Mouse (Mus musculus) lung, embryonic 14.5 days (tissue): ENCODE results near the gene Ggt6. TPM values are rescaled to one million over a fixed set of nuclear protein-coding genes. Genes with fewer than 3 reads are reported as not detected.
A peak's percentile ranks its signal among the peaks of the same experiment; 100 is the strongest.
"Not testable (repeated sequence)": the region's sequence is repeated elsewhere in the genome, so short reads cannot be mapped to it uniquely, and the experiment has no call there.

Experiments
- ATAC-seq: fragments of 200-750 bp; cut with Nextera tagmentation; 2 replicates; pipeline ENCODE4 v1.8.0; 2017; ENCODE audit warnings: mild to moderate bottlenecking, moderate TSS enrichment, moderate library complexity; ENCODE audit not compliant: insufficient read depth
- DNase-seq: peaks from one replicate; pipeline ENCODE4 v3.0.0-alpha.2; 2015
- H3K27ac ChIP-seq: fragments of 300-500 bp; sonication (generic); 2 replicates; pipeline ENCODE4 v1.5.1; 2014; ENCODE audit warnings: low read depth, mild to moderate bottlenecking, moderate library complexity
- H3K27me3 ChIP-seq: fragments of 300-500 bp; sonication (generic); 2 replicates; pipeline ENCODE4 v1.6.1; 2014; ENCODE audit warnings: low read length, control low read depth; ENCODE audit not compliant: insufficient read depth
- H3K36me3 ChIP-seq: fragments of 300-500 bp; sonication (generic); 2 replicates; pipeline ENCODE4 v1.6.1; 2014; ENCODE audit warnings: control low read depth; ENCODE audit not compliant: insufficient read depth
- H3K4me1 ChIP-seq: fragments of 300-500 bp; sonication (generic); 2 replicates; pipeline ENCODE4 v1.6.1; 2014; ENCODE audit warnings: antibody characterized with exemption, control low read depth; ENCODE audit not compliant: insufficient read depth
- H3K4me2 ChIP-seq: fragments of 300-500 bp; sonication (generic); 2 replicates; pipeline ENCODE4 v1.6.1; 2014; ENCODE audit warnings: mild to moderate bottlenecking
- H3K4me3 ChIP-seq: fragments of 300-500 bp; sonication (generic); 2 replicates; pipeline ENCODE4 v1.5.1; 2014; ENCODE audit warnings: low read depth, low read length
- H3K9ac ChIP-seq: fragments of 300-500 bp; sonication (generic); 2 replicates; pipeline ENCODE4 v1.6.1; 2014
- H3K9me3 ChIP-seq: fragments of 300-500 bp; sonication (generic); 2 replicates; pipeline ENCODE4 v1.6.1; 2016; ENCODE audit warnings: low read depth, low read length, control low read depth
- CTCF ChIP-seq: IDR thresholded peaks from 2 replicates; pipeline ENCODE4 v1.5.1; 2016; ENCODE audit warnings: antibody characterized with exemption, low read depth
- WGBS: fragments of 180-500 bp; shearing (Covaris S2); extraction: QIAGEN DNeasy Blood & Tissue Kit; methylation state at CpG from one replicate; pipeline ENCODE4 v1.1.7; 2014; 5-methylcytosine and 5-hydroxymethylcytosine counted together
- polyA plus RNA-seq: library from polyadenylated mRNA; unstranded; fragments of >200 nt; fragmentation: Nextera tagmentation; extraction: Ambion mirVana; gene quantifications from 2 replicates; pipeline ENCODE4 v1.2.1, GENCODE M21; 2014

Ggt6 gene
- polyA plus RNA-seq, 1 experiment from 2014 or later = not detected

DNA sequence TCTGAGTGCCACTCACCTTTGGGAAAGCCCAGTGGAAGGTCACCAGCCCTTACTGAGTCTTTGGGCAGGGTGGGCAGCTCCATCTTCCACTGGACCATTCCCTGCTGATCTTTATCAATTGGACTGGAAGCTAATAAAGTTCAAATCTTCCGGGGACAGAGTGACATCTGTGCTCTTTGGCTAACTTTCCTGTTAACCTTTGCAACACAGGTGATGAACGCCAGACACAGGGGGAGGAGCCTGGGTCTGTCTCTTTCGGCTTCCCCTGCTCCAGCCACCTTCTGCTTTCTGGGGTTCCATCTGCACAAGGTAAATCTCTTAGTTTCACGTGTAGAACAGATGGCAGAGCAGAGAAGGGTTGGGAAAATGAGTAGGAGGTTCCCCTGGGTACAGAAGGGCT lies 3.1 kb downstream of the Ggt6 start:
- Histone ChIP-seq H3K4me3 (no peak overlapping the region), H3K36me3 (peaks cover 13% of the 10 kb centered on the region), H3K4me1 (peaks cover 14% of the 10 kb centered on the region), H3K4me2 (no peak overlapping the region), H3K9ac (no peak overlapping the region), H3K27ac (no peak overlapping the region), H3K9me3 (no peaks in the 10 kb centered on the region), H3K27me3 (no peaks in the 10 kb centered on the region)
- no peak for ATAC-seq
- no peak for DNase-seq
- TF ChIP-seq CTCF = no peak
- 66% methylated on average over 4 of the region's 4 CpGs for WGBS

DNA sequence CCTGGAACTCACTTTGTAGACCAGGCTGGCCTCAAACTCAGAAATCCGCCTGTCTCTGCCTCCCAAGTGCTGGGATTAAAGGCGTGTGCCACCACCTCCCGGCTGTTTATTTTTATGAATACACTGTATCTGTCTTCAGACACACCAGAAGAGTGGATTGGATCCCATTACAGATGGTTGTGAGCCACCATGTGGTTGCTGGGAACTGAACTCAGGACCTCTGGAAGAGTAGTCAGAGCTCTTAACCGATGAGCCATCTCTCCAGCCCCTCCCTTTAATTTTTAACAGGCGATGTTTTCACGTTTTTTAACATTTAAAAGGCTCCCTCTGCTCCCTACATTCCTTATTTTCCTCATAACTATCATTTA lies 5.3 kb downstream of the Ggt6 start:
- Histone ChIP-seq H3K9ac (peak overlapping the region; percentile 89), H3K4me2 (peak overlapping the region; percentile 96), H3K36me3 (peaks cover 35% of the 10 kb centered on the region), H3K4me3 (peak overlapping the region; percentile 92), H3K27ac (peak overlapping the region; percentile 92)
- not testable (repeated sequence) for H3K9me3 ChIP-seq, DNase-seq, H3K4me1 ChIP-seq, H3K27me3 ChIP-seq
- ATAC-seq = 0 out of 2 replicates have a peak, but pooled peaks have one; percentile 40
- 40% methylated on average over 6 of the region's 6 CpGs for WGBS

DNA sequence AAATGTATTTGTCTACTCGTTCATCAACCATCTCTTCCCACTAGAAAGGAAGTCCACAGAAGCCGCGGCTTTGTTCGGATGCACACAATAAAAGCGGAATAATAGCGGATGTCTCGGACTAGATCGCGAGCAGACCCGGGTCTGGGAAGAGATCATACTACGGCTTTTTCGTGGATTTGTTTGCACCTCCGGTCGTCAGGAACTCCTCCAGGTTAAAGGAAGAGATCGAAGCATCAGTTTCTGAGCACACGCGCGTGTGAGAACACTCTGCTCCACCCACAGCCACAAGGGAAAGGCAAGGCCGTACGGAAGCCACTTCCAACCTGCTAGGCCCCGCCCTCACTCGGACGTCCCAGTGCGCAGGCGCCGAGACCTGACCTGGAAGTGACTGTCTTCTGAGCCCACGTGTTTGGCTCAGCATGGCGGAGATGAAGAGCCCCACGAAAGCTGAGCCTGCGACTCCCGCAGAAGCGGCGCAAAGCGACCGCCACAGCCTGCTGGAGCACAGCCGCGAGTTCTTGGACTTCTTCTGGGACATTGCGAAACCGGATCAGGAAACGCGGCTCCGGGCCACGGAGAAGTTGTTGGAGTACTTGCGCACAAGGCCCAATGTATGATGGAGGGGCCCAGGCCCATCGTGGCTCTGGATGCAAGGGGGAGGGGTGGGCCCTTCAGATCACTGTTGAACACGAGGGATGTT lies 5.8 kb downstream of the Ggt6 start, which contains the start of gene Mybbp1a:
Gene Mybbp1a (plus strand): TSS at position 391 of the 700 bp plus-strand sequence.
- Histone ChIP-seq H3K36me3 (peaks cover 40% of the 10 kb centered on the region), H3K4me1 (peaks cover 5% of the 10 kb centered on the region; the same call in 1 of the 2 replicates), H3K9me3 (no peaks in the 10 kb centered on the region), H3K4me2 (peak within 1 kb of the TSS; percentile 96), H3K9ac (peak within 1 kb of the TSS; percentile 89), H3K4me3 (peak within 1 kb of the TSS; percentile 92), H3K27me3 (no peaks in the 10 kb centered on the region), H3K27ac (peak within 1 kb of the TSS; percentile 92)
- no peak for TF ChIP-seq CTCF
- DNase-seq (peak; percentile 99), ATAC-seq (peak; percentile 91)
- WGBS = under 1% methylated on average over 46 of the region's 46 CpGs

DNA sequence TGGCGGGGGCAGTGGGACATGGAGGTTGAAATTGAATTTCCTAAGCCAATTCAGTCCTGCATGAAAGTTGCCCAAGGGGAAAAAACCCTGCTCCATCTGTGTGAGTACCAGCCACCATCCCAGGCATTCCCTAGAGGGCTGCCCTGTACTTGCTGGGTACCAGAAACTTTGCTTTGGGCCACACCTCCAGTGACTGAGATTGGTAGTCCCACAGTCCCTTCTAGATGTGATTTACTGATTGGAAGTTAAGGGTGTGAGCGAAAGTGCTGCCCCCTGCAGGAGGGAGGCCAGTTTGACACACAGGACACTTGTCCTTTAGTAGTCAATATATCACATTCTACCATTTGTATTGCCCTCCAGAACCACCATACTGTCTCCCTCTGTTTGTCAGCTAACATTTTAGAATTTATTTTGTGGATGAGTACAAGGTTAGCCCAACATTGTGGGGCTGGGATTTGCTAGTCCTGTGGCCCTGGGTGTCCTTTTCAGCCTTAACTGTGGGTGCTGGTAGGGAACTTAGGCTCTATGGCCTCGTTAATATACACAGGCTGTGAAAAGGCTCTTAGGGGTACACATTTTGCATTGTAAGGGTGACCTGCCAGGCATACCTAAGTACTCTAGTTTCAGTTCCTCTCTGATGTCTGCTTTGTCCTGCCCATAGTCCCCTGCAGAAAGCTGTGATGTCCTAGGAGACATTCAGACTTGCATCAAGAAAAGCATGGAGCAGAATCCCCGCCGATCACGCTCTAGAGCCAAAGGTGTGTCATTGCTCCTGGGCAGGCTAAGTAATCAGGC lies 11.2 kb downstream of the Ggt6 start:
- Histone ChIP-seq H3K9ac (no peak overlapping the region), H3K27me3 (no peaks in the 10 kb centered on the region), H3K36me3 (peaks cover 94% of the 10 kb centered on the region), H3K4me3 (no peak overlapping the region), H3K4me1 (peaks cover 5% of the 10 kb centered on the region; the same call in 1 of the 2 replicates), H3K9me3 (no peaks in the 10 kb centered on the region), H3K4me2 (no peak overlapping the region), H3K27ac (no peak overlapping the region)
- TF ChIP-seq CTCF = peak; percentile 75
- WGBS = 88% methylated on average over 6 of the region's 6 CpGs
- DNase-seq = peak; percentile 67
- ATAC-seq = no peak

DNA sequence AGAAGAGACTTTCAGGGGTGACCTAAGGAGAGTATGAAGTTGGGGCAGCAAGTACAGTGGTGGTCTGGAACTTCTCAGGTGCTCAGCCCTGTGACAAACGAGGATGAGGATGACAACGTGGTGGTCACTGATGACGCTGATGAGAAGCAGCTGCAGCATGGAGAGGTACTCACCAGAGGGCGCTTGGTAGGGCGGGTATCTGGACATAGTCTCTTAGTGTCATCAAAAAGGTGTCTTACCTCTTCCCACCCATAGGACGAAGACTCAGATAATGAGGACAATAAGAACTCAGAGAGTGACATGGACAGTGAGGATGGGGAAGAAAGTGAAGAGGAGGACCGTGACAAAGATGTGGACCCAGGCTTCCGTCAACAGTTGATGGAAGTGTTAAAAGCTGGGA lies 12.1 kb downstream of the Ggt6 start:
- WGBS = 71% methylated on average over 8 of the region's 8 CpGs
- Histone ChIP-seq H3K9me3 (no peaks in the 10 kb centered on the region), H3K4me1 (no peaks in the 10 kb centered on the region), H3K27ac (no peak overlapping the region), H3K36me3 (peaks cover 100% of the 10 kb centered on the region), H3K4me2 (no peak overlapping the region), H3K27me3 (no peaks in the 10 kb centered on the region), H3K9ac (no peak overlapping the region), H3K4me3 (no peak overlapping the region)
- TF ChIP-seq CTCF = peak; percentile 41
- DNase-seq (no peak), ATAC-seq (no peak)

DNA sequence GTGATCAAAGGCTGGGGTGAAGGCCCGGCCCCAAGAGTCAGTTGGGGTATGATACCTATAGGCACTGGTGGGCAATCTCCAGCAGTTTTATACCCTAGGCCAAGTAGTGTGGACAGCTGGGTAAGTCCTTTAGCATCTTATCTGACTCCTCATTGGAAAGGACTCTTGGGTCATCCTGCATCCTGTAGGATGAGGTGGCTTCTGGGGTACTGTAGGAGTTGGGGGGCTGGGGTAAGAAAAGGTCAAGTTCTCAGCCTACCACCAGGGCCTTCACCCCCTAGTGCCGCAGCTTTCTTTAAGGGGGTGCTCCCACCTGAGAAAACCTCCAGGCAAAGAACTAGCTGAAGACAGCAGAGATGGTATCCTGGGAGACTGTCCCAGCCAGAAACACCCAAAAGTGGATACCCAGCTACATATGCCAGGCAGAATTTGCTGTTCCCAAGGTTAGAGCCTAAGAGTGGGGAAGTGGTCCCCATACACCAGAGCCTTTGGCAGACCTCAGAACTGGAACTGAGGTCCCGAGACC lies 16.9 kb downstream of the Ggt6 start:
- 88% methylated on average over 3 of the region's 3 CpGs for WGBS
- Histone ChIP-seq H3K36me3 (peaks cover 59% of the 10 kb centered on the region), H3K4me1 (no peaks in the 10 kb centered on the region), H3K4me3 (no peak overlapping the region), H3K9ac (no peak overlapping the region), H3K27me3 (no peaks in the 10 kb centered on the region), H3K27ac (no peak overlapping the region), H3K9me3 (no peaks in the 10 kb centered on the region), H3K4me2 (no peak overlapping the region)
- DNase-seq = no peak
- no peak for TF ChIP-seq CTCF
- no peak for ATAC-seq
